In the genomic region with DNA sequence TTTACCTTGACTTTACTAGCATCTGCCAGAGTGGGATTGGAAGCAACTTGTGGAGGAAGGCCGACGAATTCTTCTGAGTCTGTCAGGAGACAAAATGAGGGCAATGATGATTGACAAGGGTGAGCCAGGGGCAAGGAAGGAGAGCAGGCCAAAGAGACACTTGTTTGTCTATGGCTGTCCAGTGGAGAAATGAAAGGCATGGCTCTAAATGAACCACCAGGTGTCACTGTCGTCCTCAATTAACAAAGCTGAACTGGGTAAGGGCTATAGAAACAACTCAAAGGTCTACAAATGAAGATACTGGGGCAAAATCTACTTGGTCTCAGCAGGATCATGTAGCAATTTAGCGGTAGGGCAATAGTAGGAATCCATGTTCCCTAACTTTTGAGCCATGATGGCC, we compare ENCODE assay signal across 8 mouse cellular contexts. TPM values are rescaled to one million over a fixed set of nuclear protein-coding genes. Genes with fewer than 3 reads are reported as not detected.
DNase-seq lines count a peak whose midpoint lies in the region; ATAC-seq lines count a peak whose summit lies in the region.

No protein-coding gene starts in this region.

- peak; percentile 7 for DNase-seq in cerebellum, adult 8-10 months
- DNase-seq in 3T3-L1 (ENCODE audit: low read depth, low spot score), result peak; percentile 81
- peak; percentile 27 to 46 for DNase-seq in adrenal gland, postnatal 36 days
- DNase-seq in heart, adult 8-10 months (ENCODE audit: low spot score), result peak; percentile 63
- DNase-seq in kidney, postnatal 25 days, result peak; percentile 66 to 77
- DNase-seq in lung, postnatal 25 days (ENCODE audit: low spot score), result peak; percentile 50
- no peak for DNase-seq in spleen, postnatal 10 days (ENCODE audit: low spot score in 2 of 2)

- no peak; the same call in 1 of the 2 replicates for ATAC-seq in cerebellum, adult (ENCODE audit: insufficient number of reproducible peaks, low FRiP score, low TSS enrichment)

RNA-seq across cellular contexts. Expression of gene Fzd4, which starts 33.4 kb away (rescaled TPM):
- 10 to 100 TPM; 41.2 to 43.4 TPM for total RNA-seq in adrenal gland, postnatal 36 days (2021)
- total RNA-seq in heart, adult 8-10 months (2022), result 10 to 100 TPM; 23.6 to 31.0 (median 28.6) TPM

RNA-seq across cellular contexts. Expression of gene Tmem135, which starts 33.6 kb away (rescaled TPM):
- 100 to 1,000 TPM in 1 of 2 experiments, 10 to 100 TPM in 1; 85.2 to 126 TPM for total RNA-seq in adrenal gland, postnatal 36 days (2021)
- 10 to 100 TPM; 30.3 to 39.6 (median 36.3) TPM for total RNA-seq in heart, adult 8-10 months (2022)

Comparison
In these comparisons a context has a peak if more than half of its experiments do, and no peak if none do; other contexts are left out.
1. DNase-seq: peak in cerebellum, adult 8-10 months (single experiment), 3T3-L1 (single experiment), adrenal gland, postnatal 36 days (2 of 2), heart, adult 8-10 months (single experiment), kidney, postnatal 25 days (2 of 2) and lung, postnatal 25 days (single experiment); none in spleen, postnatal 10 days (0 of 2).